Mouse (Mus musculus) kidney, embryonic 16.5 days (tissue): ENCODE data around the gene Adcy6. TPM values are rescaled to one million over a fixed set of nuclear protein-coding genes. Genes with fewer than 3 reads are reported as not detected.
A peak's percentile ranks its signal among the peaks of the same experiment; 100 is the strongest.

Experiments used
- ATAC-seq: fragments of 200-750 bp; cut with Nextera tagmentation; 2 replicates; pipeline ENCODE4 v1.8.0; 2017; ENCODE audit warnings: moderate TSS enrichment; ENCODE audit not compliant: low FRiP score, low TSS enrichment
- H3K27ac ChIP-seq: fragments of 300-500 bp; sonication (generic); 2 replicates; pipeline ENCODE4 v1.5.1; 2014; ENCODE audit warnings: low read length
- H3K27me3 ChIP-seq: fragments of 300-500 bp; sonication (generic); 2 replicates; pipeline ENCODE4 v1.6.1; 2014; ENCODE audit warnings: low read length, control low read depth, mixed read lengths; ENCODE audit not compliant: insufficient read depth
- H3K36me3 ChIP-seq: fragments of 300-500 bp; sonication (generic); 2 replicates; pipeline ENCODE4 v1.6.1; 2014; ENCODE audit warnings: low read length, control low read depth, mixed read lengths; ENCODE audit not compliant: insufficient read depth
- H3K4me1 ChIP-seq: fragments of 300-500 bp; sonication (generic); 2 replicates; pipeline ENCODE4 v1.6.1; 2014; ENCODE audit warnings: low read length, control low read depth, mixed read lengths; ENCODE audit not compliant: insufficient read depth
- H3K4me2 ChIP-seq: fragments of 300-500 bp; sonication (generic); replicated peaks from 2 replicates; pipeline ENCODE4 v1.6.1; 2014; ENCODE audit warnings: low read depth, low read length
- H3K4me3 ChIP-seq: fragments of 300-500 bp; sonication (generic); 2 replicates; pipeline ENCODE4 v1.5.1; 2014; ENCODE audit warnings: mild to moderate bottlenecking, low read length
- H3K9ac ChIP-seq: fragments of 300-500 bp; sonication (generic); replicated peaks from 2 replicates; pipeline ENCODE4 v1.6.1; 2014; ENCODE audit warnings: low read length
- H3K9me3 ChIP-seq: fragments of 300-500 bp; sonication (generic); 2 replicates; pipeline ENCODE4 v1.6.1; 2016; ENCODE audit warnings: low read length, control low read depth
- WGBS: fragments of 180-500 bp; shearing (Covaris S2); extraction: QIAGEN DNeasy Blood & Tissue Kit; methylation state at CpG from one replicate; pipeline ENCODE4 v1.1.7; 2014; 5-methylcytosine and 5-hydroxymethylcytosine counted together
- polyA plus RNA-seq: library from polyadenylated mRNA; unstranded; fragments of >200 nt; fragmentation: Nextera tagmentation; extraction: Ambion mirVana; gene quantifications from 2 replicates; pipeline ENCODE4 v1.2.1, GENCODE M21; 2015

Gene Adcy6
- polyA plus RNA-seq, 1 experiment from 2014 or later, result 26.0 TPM

- Histone ChIP-seq H3K27me3 (no peaks in the 10 kb centered on the region; the same call in 1 of the 2 replicates), H3K36me3 (peaks cover 42% of the 10 kb centered on the region), H3K9me3 (no peaks in the 10 kb centered on the region), H3K4me2 (no peak overlapping the region), H3K9ac (no peak overlapping the region), H3K4me3 (no peak overlapping the region), H3K27ac (no peak overlapping the region), H3K4me1 (peaks cover 15% of the 10 kb centered on the region)
- 35% methylated on average over 8 of the region's 8 CpGs for WGBS
- 0 out of 2 replicates have a peak, but pooled peaks have one; percentile 25 for ATAC-seq
Measured at GRCm38 (mm10) chr15:98640157-98640556, 30.3 kb upstream of the Adcy6 start.

- Histone ChIP-seq H3K4me2 (no peak overlapping the region), H3K27me3 (peaks cover 8% of the 10 kb centered on the region), H3K9ac (no peak overlapping the region), H3K9me3 (no peaks in the 10 kb centered on the region), H3K27ac (no peak overlapping the region), H3K4me1 (peaks cover 34% of the 10 kb centered on the region), H3K4me3 (no peak overlapping the region), H3K36me3 (peaks cover 15% of the 10 kb centered on the region; the same call in 1 of the 2 replicates)
- ATAC-seq, result no peak
- 59% methylated on average over 3 of the region's 3 CpGs for WGBS
Measured at GRCm38 (mm10) chr15:98637155-98637554, 27.3 kb upstream of the Adcy6 start.

DNA sequence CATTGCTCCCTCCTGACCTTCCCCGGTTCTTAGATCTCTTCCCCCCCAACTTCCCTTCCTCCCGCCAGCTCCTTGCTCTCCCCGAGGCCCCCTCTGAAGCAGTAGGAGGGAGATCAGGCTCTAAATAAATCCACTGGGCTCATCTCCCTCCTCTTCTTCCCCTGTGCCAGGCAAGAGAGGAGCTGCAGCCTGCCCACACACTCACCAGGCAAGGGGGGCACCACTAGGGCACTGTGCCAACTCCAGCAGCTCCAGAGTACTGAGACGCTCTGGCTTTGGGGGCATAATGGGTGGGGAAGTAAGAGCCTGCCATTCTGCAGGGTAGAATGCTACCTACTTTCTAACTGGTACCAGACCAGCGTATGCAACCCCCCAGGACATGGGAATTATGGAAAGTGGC is 26.6 kb upstream of the Adcy6 start:
- peak overlapping the region; percentile 99 for H3K4me2 ChIP-seq

GRCm38 (mm10) chr15:98635291-98635841 is 25.5 kb upstream of the Adcy6 start:
- Histone ChIP-seq H3K27ac (no peak overlapping the region; the same call in 1 of the 2 replicates), H3K9me3 (no peaks in the 10 kb centered on the region), H3K4me1 (peaks cover 52% of the 10 kb centered on the region), H3K27me3 (peaks cover 17% of the 10 kb centered on the region), H3K9ac (peak overlapping the region; percentile 89), H3K36me3 (0 out of 2 replicates have a peak, but pooled peaks cover 3% of the 10 kb centered on the region), H3K4me2 (peak overlapping the region; percentile 99), H3K4me3 (peak overlapping the region; percentile 86)
- no peak for ATAC-seq
- WGBS, result 3% methylated on average over 21 of the region's 21 CpGs

More for the DNA sequence above, 26.6 kb upstream of the Adcy6 start:
- H3K4me1 ChIP-seq, result peaks cover 41% of the 10 kb centered on the region
- H3K9me3 ChIP-seq, result no peaks in the 10 kb centered on the region
- peaks cover 9% of the 10 kb centered on the region for H3K27me3 ChIP-seq
- WGBS, result 46% methylated on average over 5 of the region's 5 CpGs
- no peak overlapping the region for H3K9ac ChIP-seq
- no peak overlapping the region for H3K4me3 ChIP-seq
- H3K27ac ChIP-seq, result no peak overlapping the region
- 0 out of 2 replicates have a peak, but pooled peaks cover 9% of the 10 kb centered on the region for H3K36me3 ChIP-seq
- no peak for ATAC-seq

DNA sequence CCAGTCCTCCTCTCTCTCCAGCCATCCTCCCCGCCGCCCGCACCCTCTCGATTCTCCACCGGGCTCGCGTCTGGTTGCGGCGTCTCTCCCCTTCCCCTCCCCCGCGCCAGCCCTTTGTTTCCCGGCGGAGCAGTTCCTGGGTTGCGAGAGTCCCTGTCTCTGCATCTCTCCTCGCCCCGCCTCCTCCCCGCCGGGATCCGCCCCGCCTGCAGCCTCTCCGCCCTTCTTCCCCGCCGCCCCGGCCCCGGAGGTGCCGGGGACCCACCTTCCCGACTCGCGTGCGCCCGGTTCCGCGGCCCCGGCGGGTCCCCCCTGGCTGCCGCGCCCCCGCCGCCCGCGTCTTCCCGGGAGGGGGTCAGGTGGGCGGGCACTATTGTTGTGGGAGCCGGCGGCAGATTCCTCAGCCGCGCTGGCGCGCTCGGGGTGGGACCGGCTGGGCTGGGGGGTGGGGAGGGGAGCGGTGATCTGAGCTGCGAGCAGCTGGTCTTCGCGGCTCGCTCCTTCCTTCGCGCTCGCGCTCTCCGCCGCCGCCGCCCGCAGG is 24.7 kb upstream of the Adcy6 start:
- Histone ChIP-seq H3K27me3 (peaks cover 22% of the 10 kb centered on the region), H3K4me1 (peaks cover 58% of the 10 kb centered on the region)

DNA sequence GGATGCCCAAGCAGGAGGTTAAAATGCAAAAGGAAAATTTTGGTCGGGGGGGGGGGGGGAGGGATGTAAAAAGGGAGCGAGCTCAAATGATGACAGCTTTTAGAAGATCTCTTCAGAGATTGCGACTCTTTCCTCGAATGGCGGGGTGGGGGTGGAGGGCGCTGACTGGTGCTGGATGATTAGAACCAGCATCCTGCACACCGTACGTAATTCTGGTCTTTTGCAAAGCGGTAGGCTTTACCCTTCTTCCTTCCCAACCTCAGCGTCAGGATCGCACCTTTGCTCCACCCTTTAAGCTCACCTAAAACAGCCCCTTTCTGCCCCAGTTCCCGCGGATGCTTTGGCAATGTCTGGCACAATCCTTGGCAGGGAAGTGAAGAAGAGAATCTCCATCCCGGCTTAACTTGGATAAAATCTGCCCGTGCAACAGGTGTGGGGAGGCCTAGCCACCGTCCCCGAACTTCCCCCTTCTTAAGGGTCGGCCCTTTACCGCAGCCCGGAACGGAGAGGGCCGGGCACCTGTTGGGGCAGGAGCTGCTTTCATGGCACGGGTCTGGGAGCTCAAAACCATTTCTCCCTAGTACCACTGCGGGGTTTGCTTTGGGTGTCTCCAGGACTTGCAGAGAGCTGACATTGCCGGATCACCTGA is 24.1 kb upstream of the Adcy6 start:
- under 1% methylated on average over 25 of the region's 25 CpGs for WGBS
- ATAC-seq, result peak; percentile 3; the same call in 1 of the 2 replicates
- Histone ChIP-seq H3K27ac (0 out of 2 replicates have a peak overlapping the region, but pooled peaks have one; percentile 79), H3K4me2 (peak overlapping the region; percentile 99), H3K9ac (peak overlapping the region; percentile 89), H3K27me3 (peaks cover 25% of the 10 kb centered on the region), H3K36me3 (no peaks in the 10 kb centered on the region), H3K9me3 (no peaks in the 10 kb centered on the region), H3K4me1 (peaks cover 64% of the 10 kb centered on the region), H3K4me3 (peak overlapping the region; percentile 86)

More for the DNA sequence above, 24.7 kb upstream of the Adcy6 start:
- under 1% methylated on average over 40 of the region's 65 CpGs for WGBS
- Histone ChIP-seq H3K36me3 (no peaks in the 10 kb centered on the region), H3K9ac (peak overlapping the region; percentile 89), H3K27ac (peak overlapping the region; percentile 79), H3K4me3 (peak overlapping the region; percentile 86), H3K9me3 (no peaks in the 10 kb centered on the region), H3K4me2 (peak overlapping the region; percentile 99)
- peak; percentile 64 for ATAC-seq

GRCm38 (mm10) chr15:98632921-98633320 is 23.0 kb upstream of the Adcy6 start:
- H3K9me3 ChIP-seq, result no peaks in the 10 kb centered on the region
- H3K9ac ChIP-seq, result peak overlapping the region; percentile 66
- no peaks in the 10 kb centered on the region for H3K36me3 ChIP-seq
- H3K4me2 ChIP-seq, result peak overlapping the region; percentile 99
- peaks cover 25% of the 10 kb centered on the region for H3K27me3 ChIP-seq
- ATAC-seq, result no peak
- peaks cover 74% of the 10 kb centered on the region for H3K4me1 ChIP-seq
- peak overlapping the region; percentile 86 for H3K4me3 ChIP-seq
- WGBS, result 6% methylated on average over 4 of the region's 4 CpGs
- H3K27ac ChIP-seq, result no peak overlapping the region

- Histone ChIP-seq H3K27me3 (peaks cover 25% of the 10 kb centered on the region), H3K27ac (peak overlapping the region; percentile 31; the same call in 1 of the 2 replicates), H3K4me2 (peak overlapping the region; percentile 99), H3K9me3 (no peaks in the 10 kb centered on the region), H3K9ac (peak overlapping the region; percentile 66), H3K4me3 (peak overlapping the region; percentile 86), H3K4me1 (peaks cover 74% of the 10 kb centered on the region), H3K36me3 (no peaks in the 10 kb centered on the region)
- WGBS, result under 1% methylated on average over 15 of the region's 25 CpGs
- peak; percentile 71 for ATAC-seq
Measured at GRCm38 (mm10) chr15:98632107-98632744, 22.4 kb upstream of the Adcy6 start.

DNA sequence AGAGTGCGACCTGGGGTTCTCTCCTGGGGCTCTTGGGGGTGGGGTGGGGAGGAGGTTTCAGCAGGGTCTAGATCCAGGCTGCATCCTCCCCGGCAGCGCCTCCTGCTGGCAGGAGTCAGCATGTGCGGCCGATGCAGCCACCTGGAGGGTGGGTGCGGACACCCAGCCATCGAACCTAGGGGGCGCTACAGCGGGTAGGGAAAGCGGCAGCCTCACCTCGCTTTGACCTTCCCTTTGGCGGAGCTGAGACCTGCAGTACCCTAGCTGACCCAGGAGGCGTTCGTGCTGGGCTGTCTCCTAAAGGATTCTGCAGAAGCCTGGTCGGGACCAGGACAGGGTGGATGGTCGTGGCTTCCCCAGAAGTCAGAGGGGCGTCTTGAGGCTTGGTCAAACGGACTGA is 21.6 kb upstream of the Adcy6 start:
- Histone ChIP-seq H3K27me3 (peaks cover 25% of the 10 kb centered on the region), H3K27ac (no peak overlapping the region), H3K9ac (peak overlapping the region; percentile 66)

More for the DNA sequence above, 21.6 kb upstream of the Adcy6 start:
- H3K4me2 ChIP-seq, result peak overlapping the region; percentile 99
- H3K4me3 ChIP-seq, result peak overlapping the region; percentile 86
- H3K4me1 ChIP-seq, result peaks cover 75% of the 10 kb centered on the region
- WGBS, result 0% methylated on average over 18 of the region's 18 CpGs
- peak; percentile 8; the same call in 1 of the 2 replicates for ATAC-seq
- H3K9me3 ChIP-seq, result no peaks in the 10 kb centered on the region
- H3K36me3 ChIP-seq, result no peaks in the 10 kb centered on the region
